Mouse (Mus musculus): ENCODE data around the gene Ropn1l.

DNA sequence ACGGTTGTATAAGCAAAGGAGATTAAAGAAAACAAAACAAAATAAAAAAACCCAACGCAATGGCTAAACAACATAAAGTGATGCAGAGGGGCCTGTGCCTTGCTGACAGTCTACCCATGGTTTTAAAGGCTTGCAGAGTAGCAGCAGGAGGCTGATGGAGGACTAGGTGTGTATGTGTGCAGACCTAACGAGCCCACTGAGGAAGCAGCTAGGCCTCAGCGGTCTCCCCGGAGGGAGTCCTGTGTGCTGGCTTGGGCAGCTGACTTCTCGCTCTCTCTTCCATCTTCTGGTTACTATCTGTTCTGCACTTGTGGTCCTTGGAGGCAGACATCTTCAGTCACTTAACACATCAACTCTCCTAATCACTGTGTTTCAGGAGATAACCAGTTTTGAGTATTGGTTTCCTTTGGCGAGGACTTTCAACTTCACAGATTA, 1.3 kb upstream of the Ropn1l start:
- no peak for TF ChIP-seq CTCF (IDR thresholded peaks at IDR 0.05; ENCODE audit: low read depth, low read length)
- no peak for TF ChIP-seq GATA1 (IDR thresholded peaks at IDR 0.05; ENCODE audit: borderline replicate concordance, low read length)
- TF ChIP-seq GATA2 (IDR thresholded peaks at IDR 0.05; ENCODE audit: borderline replicate concordance, low read depth, low read length): no peak

Data from G1E (cell line).